Mouse (Mus musculus) thymus, postnatal 0 days (tissue): ENCODE results near the gene Slc6a16. TPM values are rescaled to one million over a fixed set of nuclear protein-coding genes. Genes with fewer than 3 reads are reported as not detected.

Source experiments
- DNase-seq: peaks from one replicate; pipeline ENCODE4 v3.0.0-alpha.2; 2015; ENCODE audit warnings: low spot score
- polyA plus RNA-seq: library from polyadenylated mRNA; unstranded; fragments of >200 nt; fragmentation: Nextera tagmentation; extraction: Ambion mirVana; gene quantifications from 2 replicates; pipeline ENCODE4 v1.2.1, GENCODE M21; 2015

Slc6a16 gene
- polyA plus RNA-seq: 0.17 TPM in 1 of 2 replicates, not detected in the other

DNA sequence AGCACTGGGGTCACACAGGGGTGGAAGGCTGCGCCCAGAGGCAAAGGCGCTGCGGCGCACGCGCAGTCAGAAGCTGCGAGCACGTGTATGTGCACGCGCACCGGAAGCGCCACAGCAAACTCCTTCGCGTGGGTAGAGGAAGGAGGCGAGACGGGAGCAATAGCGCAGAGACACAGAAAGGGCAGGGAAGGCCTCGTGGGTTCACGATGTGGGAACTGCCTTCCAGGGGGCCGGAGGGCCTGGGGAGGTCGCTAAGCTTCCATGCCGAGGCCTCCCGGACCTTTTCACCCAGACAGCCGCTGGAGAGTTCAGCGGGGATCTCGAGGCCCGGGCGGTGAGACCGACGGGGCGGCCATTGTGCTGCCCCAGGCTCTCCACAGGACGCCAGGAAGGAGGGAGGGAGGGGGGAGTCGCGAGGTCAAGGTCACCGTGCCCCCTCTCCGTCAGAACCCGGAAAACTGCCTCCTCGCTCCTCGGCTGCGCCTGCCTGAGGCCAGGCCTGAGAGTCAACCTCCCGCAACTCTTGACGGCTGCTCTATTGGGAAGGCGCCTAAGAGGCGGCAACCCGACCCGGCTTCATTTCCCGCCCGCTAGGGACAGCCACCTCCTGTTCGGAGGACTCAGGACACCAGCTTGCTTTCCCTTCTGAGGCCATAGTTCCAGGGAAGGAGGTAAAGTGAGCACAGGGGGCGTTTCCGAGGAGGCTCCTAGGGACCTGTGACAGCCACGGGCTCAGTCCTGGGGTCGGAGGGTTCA is at the start of gene Slc6a16:
Gene Slc6a16, plus strand, starts transcription at position 453 of the 756 bp plus-strand sequence.
- DNase-seq: no peak

GRCm38 (mm10) chr7:45191161-45191560 is 49.7 kb upstream of the Slc6a16 start:
- no peak for DNase-seq

DNA sequence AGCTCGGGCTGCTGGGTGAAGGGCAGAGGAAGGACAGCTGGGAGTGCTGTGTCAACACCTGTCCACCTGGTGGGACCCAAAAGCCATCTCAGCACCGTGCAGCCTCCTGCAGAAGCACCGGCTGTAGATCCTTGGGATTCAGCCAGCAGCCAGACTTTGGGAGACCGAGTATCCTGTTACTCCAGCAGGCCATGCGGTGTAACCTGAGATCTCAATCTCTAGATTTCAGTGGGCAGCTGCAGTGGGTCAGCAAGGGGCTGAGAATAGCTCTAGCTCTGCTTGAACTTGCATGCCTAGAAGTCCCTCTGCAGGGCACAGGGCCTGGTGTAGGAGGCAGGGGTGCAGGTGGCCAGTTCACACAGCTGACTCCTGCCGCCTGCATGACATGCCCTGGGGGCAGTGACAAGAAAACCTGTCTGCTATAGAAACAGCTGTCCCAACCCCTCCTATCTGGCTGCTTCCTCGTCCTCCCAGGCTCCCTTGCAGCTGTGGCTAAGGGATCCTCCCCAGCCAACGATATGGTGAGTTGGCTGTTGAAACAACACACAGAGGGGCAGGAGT is 49.0 kb upstream of the Slc6a16 start:
- no peak for DNase-seq

DNA sequence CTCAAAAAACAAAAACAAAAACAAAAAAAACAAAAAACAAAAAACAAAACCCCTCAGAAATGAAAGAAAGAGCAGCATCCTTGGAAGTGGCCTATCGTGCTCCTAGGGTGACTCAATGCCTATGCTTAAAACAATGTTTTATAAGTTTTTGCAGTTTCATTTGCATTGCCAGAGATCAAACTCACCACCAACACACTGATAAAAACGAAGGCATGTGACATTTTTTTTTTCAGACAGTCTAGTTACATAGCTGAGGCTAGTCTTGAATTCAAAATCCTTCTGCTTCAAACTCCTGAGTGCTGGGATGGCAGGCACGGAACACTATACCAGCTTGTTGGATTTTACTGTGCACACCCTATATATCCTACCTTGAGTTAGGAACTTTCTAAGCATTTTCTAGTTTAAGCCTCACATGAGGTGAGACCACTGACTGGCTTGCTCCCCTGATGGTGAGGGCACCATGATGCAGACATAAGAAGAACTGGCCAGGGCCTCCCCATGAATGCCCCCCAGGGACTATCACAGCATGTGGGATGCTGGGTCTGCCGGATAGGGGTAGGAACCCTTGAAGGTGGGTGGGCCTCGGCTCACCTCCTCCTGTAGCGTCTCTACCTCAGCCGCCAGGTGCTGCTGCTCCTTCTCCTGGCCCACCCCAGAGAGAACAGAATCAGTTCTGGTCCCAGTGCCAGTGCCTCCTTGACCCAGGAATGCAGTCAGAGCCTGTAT is 48.1 kb upstream of the Slc6a16 start:
- DNase-seq: no peak

DNA sequence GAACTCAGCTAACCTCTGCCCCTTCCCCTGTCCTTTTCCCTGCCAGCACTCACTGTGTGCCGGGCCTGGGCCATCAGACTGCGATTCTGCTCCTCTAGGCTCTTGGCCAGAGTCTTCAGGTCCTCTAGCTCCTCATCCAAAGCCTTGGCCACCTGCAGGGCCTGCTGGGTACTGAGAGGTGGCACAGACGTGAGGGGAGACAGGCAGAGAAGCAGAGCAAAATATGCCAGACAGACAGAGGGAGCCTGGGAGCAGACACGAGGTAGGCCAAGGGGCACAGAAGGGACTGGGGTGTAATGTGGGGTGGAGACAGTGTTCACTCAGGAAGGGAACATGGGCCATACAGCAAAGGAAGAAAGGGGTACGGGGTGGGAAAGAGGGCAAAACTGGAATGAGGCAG is 47.5 kb upstream of the Slc6a16 start:
- DNase-seq: no peak

GRCm38 (mm10) chr7:45193871-45194785 is 46.8 kb upstream of the Slc6a16 start:
- no peak for DNase-seq

DNA sequence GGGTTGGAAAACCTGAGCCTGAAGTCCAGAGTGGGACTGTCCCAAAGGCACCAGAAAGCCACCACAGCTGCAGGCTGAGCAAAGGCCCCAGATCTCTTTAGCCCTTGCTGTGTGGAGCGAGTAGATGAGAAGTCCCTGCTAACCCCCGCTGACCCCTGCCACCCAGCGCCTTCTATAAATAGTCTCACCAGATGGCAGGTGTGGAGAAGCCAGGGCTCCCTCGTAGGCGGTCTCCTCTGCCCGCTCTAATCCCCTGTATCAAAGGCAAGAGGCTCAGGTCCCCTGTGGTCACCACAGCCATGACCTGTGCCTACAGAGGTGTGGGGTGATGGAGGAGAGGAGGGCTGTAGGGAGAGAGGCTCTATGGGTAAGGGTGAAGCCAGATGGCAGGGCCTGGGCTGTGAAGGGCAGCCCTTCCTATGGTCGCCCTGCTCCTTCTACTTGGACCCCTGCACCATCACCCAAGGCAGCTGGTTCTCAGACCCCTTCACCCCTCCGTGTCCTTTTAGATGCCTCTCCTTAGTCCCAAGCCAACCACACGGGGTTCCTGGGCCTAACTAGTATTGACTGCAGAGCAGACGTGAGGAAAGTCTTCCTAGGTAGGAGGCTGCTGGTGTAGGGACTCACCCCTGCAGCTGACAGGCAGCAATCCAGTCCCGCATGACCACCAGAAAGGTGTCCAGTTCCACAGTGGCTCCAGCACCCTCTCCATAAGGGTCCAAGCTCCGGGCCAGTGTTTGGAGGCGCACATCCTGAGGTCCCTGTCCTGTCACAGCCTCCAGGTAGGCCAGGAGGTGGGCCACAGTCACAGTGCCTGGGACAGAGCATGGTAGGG is 45.3 kb upstream of the Slc6a16 start:
- no peak for DNase-seq

DNA sequence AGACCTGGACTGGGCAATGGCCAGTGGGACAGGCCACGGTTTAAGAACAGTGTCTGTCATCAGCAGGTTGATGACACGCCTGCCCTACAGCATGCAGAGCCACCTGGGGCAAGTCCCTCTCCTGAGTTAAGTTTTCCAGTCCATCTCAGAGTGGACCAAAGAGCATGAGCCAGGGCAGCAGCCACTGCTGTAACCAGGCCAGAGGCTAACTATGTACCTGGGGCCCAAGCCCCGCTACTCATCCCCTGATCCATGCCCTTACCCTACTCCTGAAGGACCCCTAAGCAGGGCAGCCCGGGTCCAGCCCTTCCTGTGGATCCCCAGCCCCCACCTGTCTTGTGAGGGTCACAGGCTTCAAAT is 44.7 kb upstream of the Slc6a16 start:
- DNase-seq: no peak

- no peak for DNase-seq
Measured at GRCm38 (mm10) chr7:45196994-45197393, 43.9 kb upstream of the Slc6a16 start.

GRCm38 (mm10) chr7:45198435-45198834 is 42.5 kb upstream of the Slc6a16 start:
- DNase-seq: no peak

GRCm38 (mm10) chr7:45198961-45199360 is 41.9 kb upstream of the Slc6a16 start:
- DNase-seq: no peak

GRCm38 (mm10) chr7:45202654-45203053 is 38.2 kb upstream of the Slc6a16 start:
- no peak for DNase-seq

- DNase-seq: peak; percentile 97
Measured at GRCm38 (mm10) chr7:45204380-45205143, 36.3 kb upstream of the Slc6a16 start, which contains the start of gene Ccdc155. Gene Ccdc155 (minus strand): TSS chr7:45204892.

DNA sequence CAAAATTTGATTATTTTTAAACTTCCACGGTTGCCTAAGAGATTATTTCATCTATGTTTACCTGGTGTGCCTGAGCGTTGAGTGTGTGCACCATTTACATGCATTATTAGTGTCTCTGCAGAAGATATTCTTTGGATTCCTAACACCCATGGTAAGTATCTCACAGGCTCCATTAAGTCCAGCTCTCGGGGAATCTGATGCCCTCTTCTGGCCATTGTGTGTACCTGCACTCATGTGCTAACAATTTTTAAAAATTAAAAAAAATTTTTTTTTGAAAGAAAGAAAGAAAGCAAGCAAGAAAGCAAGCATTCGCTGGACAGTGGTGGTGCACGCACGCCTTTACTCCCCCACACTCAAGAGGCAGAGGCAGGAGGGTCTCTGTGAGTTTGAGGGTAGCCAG is 32.6 kb upstream of the Slc6a16 start:
- peak; percentile 5 for DNase-seq

DNA sequence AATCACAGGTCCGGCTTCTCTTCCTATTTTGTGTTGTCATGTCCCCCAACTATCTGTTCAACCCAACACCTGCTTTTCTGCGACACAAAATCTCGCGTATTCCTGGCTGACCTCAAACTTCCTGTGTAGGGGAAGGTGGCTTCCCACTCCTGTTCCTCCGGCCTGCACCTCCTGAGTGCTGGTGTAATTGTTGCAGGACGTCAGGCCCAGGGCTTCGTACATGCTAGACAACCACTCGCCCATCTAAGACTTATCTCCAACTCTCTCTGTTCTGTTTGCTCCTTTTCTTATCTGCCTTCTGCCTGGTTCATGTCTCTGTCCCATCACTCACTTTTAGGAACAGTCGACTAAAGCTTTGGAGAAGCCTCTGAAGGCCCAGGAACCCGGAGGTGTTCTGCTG is 29.8 kb upstream of the Slc6a16 start:
- DNase-seq: peak; percentile 16

DNA sequence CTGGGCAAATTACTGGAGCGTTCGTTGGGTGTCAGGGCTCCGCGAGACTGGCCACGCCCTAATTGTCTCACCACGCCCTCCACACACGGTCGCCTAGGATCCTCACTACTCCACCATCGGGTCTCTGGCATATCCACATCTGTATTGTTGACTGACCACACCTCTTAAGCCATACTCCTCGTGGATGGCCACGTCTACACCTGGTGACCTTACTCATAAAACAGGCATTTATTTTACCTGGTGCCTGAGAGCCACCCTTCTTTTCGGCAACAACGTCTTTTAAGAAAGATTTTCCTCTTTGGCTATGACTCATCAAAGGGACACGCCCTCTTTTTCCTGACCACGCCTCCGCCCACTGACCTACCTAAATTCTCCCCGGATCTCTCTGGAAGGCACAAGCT is 29.0 kb upstream of the Slc6a16 start, which contains the start of gene Dkkl1:
Gene Dkkl1, minus strand, starts transcription at position 297 of the 401 bp plus-strand sequence.
- DNase-seq: peak; percentile 11

DNA sequence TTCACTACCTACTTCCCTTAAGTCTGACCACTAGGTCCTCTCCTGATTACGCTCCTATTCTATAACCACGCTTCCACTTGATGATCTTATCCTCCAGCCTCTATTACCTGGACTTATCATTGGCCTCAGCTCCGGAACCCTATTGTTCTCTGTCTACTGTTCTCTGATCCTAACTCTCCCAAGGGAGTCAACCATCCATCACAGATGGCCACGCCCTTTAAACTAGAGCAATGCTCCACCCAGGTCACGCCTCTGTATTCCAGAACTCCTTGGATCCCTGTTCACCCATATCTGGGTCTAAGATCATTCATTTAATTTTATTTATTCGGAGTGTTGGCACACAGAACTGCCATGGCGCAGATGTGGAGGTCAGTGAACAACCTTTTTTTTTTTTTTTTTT is 28.5 kb upstream of the Slc6a16 start:
- DNase-seq: no peak

- no peak for DNase-seq
Measured at GRCm38 (mm10) chr7:45213708-45214107, 27.2 kb upstream of the Slc6a16 start.

DNA sequence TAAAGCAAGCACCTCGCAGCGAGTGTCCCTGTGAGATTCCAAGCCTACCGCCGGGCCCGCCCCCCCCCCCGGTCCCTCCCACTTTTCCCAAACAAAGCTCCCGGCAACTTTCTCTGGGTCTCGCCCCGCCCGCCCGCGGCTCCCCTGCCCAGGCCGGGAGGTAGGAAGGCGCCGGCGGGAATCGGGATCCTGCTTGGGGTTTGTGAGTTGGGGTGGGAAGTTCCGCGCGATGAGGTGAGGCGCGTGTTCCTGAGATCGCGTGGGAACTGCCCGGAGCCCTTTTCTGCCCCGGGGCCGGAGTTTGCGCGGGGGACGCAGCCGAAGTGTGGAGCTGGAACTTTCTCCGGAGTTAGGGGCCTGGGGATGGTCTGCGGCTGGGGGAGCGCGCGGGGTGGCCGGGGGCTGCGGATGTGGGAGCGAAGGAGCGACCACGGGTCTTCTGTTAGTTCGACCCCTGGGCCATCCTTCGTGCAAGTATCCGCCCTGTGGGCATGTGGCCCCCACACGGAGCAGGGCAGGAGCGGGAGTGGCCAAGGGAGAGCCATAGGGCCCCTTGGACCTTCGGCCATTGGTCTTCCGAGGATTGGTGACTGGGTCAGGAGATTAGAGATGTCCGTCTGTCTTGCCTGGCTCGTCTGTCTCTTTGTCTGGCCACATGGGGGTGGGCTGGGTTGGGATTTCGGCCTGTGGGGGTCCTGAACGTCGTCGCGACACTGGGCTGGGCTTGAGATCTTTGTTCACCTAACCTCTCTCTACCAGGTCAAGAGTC is 25.0 kb upstream of the Slc6a16 start, which contains the start of gene Tead2:
Gene Tead2, plus strand, starts transcription at position 81 of the 769 bp plus-strand sequence.
- no peak for DNase-seq
